Mouse (Mus musculus): ENCODE data around the gene Pakap.

DNA sequence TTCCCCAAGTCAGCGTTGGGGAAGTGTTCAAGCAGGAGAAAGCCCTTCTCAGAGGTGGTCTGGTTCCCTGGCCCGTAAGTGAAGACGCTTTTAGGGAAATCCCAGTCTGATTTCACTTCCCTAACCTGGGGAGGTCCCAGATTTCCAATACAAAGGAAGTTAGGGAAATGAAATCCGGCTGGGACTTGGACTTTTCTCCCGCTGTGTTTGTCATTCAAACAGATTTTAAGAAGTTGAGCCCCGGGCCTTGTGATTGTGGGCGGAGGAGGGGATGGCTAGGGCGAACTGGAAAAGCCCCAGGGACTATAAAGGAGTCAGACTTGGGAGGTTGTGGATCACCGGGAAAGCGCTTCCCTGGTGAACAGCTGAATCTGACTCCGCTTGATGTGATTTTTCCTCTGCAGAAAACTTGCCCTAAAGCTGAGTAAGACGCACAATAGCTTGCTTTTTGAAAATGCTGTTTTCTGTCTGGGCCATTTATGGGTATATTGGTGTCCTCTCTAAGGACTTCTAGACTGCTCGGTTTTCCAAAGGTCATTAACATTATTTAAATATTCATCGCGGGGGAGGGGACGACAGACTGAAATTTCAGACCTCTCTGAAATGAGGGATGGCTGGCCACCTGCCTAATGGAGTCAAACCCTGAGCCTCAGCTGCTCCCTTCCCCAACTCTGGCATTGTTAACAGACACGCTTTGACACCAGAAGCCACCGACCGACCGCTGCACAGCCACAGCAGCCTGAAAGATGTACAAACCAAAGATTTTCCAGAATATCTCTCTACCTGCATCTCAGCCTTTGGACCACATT is 213.1 kb downstream of the Pakap start:
- TF ChIP-seq CTCF (IDR thresholded peaks at IDR 0.05; ENCODE audit: low read depth, low read length) (no peak), POLR2A (IDR thresholded peaks at IDR 0.05; ENCODE audit: extremely low read depth, insufficient read depth, low read length) (no peak)

All from liver, adult 2 months (tissue).